Mouse (Mus musculus): ENCODE measurements around the gene Pradc1.
"Not testable (repeated sequence)": the region's sequence is repeated elsewhere in the genome, so short reads cannot be mapped to it uniquely, and the experiment has no call there.

Pradc1 gene

GRCm38 (mm10) chr6:85450697-85451663 lies 790 bp downstream of the Pradc1 start, which contains the start of gene Cct7:
Gene Cct7 (plus strand): TSS chr6:85451514.
- peak; percentile 100 for DNase-seq (ENCODE audit: low read depth)

DNA sequence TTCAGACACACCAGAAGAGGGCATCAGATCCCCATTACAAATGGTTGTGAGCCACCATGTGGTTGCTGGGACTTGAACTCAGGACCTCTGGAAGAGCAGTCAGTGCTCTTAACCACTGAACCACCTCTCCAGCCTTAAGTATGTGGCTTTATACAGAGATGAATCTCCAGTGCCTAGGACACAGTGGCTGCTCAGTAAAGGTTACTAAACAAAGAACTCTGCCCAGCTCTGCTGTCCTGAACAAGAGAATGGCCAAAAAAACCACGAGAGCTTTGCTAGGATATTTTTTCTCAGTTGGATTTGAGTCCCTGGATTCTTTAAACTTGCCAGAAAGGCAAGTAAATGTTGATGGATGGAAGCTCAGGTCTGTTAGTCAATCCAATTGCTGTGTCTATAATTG lies 1.6 kb downstream of the Pradc1 start:
- not testable (repeated sequence) for DNase-seq (ENCODE audit: low read depth)

DNA sequence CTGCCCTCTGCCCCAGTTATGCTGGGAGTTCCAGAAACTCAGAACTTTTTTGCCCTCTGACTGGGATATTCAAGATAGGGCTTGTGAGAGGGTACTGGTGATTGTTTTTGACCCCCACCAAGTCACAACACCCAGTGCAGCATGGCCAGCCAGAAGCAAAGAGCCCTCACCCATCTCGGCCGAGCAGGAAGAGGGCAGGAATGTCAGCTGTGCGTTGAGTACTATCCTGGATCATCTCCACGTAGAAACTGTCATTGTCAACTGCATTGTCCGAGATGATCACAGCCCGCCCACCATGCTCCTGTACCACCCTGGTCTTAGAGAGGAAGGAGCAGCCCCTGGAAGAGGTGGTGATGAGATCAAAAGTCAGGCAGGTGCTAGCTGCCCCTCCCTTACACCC lies 4.4 kb downstream of the Pradc1 start:
- DNase-seq (ENCODE audit: low read depth): no peak

GRCm38 (mm10) chr6:85445286-85445685 lies 6.5 kb downstream of the Pradc1 start:
- DNase-seq (ENCODE audit: low read depth): no peak

- DNase-seq (ENCODE audit: low read depth): peak; percentile 62
Measured at GRCm38 (mm10) chr6:85444266-85444965, 7.4 kb downstream of the Pradc1 start.

GRCm38 (mm10) chr6:85443488-85444233 lies 8.1 kb downstream of the Pradc1 start:
- peak; percentile 49 for DNase-seq (ENCODE audit: low read depth)

DNA sequence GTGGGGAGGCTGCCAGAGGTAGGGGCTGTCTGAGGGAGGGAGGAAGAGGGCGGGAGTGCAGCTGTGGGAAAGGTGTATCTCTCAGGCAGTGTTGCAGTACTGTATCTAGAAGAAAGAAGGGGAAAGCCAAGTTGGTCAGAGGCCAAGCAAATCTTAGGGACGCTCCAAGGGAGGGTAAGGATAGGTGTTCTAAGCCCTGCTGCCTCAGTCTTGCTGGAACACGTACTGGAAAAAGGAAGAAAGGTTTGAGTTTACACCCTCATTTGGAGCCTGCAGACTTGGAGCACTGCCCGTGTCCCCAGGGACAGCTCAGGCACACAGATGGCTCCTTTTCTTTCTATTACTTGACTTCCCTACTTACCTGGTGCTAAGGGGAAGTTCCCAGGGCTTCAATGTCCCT lies 10.6 kb downstream of the Pradc1 start:
- no peak for DNase-seq (ENCODE audit: low read depth)

DNA sequence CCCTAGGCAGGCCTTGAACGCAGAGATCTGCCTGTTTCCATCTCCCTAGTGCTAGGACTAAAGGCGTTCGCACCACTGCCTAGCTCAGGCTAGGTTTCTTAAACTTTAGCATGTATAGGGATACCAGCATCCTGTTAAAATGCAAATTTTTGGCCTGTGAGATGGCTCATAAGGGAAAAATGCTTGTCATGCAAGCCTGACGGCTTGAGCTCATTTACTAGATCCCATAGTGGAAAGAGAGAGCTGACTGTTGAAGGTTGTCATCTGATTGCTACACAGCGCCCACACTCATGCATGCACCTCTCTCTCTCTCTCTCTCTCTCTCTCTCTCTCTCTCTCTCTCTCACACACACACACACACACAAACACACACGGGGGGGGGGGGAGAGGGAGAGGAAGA lies 15.1 kb downstream of the Pradc1 start:
- DNase-seq (ENCODE audit: low read depth): peak; percentile 78

DNA sequence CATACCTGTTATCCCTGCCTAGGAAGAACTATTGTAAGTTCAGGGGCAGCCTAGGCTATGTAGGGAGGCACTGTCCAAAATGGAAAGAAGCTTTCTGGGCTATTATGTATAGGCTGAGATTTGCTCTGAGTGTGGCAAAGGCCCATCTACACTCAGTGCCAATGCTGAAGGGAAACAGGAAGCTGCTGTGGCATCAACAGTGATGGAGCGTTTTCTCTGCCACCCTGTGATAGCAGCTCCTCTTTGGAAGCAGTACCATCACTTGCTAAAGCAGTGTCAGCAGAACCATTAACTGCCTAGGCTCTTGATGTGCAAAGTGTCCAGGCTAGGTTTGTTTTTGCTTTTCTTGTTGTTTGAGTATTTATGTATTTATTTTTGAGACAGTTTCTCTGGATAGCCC lies 15.6 kb downstream of the Pradc1 start:
- DNase-seq (ENCODE audit: low read depth): no peak

DNA sequence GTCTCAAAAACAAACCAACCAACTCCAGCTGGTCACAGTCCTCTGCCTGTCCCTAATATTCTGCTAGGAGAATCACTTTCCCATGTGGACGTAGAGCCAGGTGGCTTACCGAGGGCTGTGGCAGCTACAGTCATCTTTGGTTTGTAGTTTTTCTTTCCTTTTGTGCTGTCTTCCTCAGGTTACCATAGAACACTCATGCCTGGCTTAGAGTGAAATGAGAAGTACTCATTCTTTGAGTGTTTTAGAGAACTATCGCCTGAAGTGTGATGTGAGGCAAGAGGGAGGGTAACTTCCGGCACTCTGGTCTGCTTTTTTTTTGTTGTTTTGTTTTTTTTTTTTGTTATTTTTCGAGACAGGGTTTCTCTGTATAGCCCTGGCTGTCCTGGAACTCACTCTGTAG lies 17.9 kb downstream of the Pradc1 start:
- DNase-seq (ENCODE audit: low read depth): no peak

DNA sequence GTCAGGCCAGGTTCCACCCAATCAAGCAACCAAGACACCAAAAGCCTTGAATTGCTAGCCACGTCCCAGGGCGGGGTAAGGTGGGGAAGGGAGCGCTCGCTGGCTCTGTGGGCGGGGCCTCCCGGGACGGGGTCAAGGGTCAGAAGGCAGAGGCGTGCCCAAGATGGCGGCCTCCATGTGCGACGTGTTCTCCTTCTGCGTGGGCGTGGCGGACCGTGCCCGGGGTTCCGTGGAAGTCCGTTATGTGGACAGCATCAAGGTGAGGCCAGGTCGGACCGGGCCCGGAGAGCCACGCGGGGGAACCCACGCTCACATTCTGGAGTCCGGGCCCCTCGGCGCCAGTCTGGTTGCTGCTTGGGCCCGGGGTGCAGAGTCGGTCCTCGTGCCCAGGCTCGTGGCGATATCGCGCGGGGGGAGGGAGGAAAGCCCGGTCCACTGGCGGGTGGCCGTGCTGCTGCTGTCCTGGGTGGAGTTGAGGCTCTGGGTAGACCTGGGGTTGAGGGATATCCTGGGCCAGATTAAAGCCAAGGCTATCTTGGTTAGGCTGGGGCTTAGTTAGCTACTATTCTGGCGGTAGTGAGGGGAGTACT lies 19.8 kb downstream of the Pradc1 start, which contains the start of gene Smyd5:
Gene Smyd5, plus strand, starts transcription at position 148 of the 590 bp plus-strand sequence.
- peak; percentile 95 for DNase-seq (ENCODE audit: low read depth)

GRCm38 (mm10) chr6:85431274-85431841 lies 20.4 kb downstream of the Pradc1 start:
- DNase-seq (ENCODE audit: low read depth): peak; percentile 45

GRCm38 (mm10) chr6:85423836-85424379 lies 27.9 kb downstream of the Pradc1 start, which contains the start of gene Noto:
Gene Noto (plus strand): TSS chr6:85423886.
- no peak for DNase-seq (ENCODE audit: low read depth)

- no peak for DNase-seq (ENCODE audit: low read depth)
Measured at GRCm38 (mm10) chr6:85419150-85419549, 32.6 kb downstream of the Pradc1 start.

- no peak for DNase-seq (ENCODE audit: low read depth)
Measured at GRCm38 (mm10) chr6:85415829-85416228, 35.9 kb downstream of the Pradc1 start.

- peak; percentile 97 for DNase-seq (ENCODE audit: low read depth)
Measured at GRCm38 (mm10) chr6:85410771-85411273, 40.9 kb downstream of the Pradc1 start.

GRCm38 (mm10) chr6:85409003-85409402 lies 42.8 kb downstream of the Pradc1 start:
- no peak for DNase-seq (ENCODE audit: low read depth)

GRCm38 (mm10) chr6:85403039-85403438 lies 48.7 kb downstream of the Pradc1 start:
- no peak for DNase-seq (ENCODE audit: low read depth)

GRCm38 (mm10) chr6:85402613-85403012 lies 49.2 kb downstream of the Pradc1 start:
- no peak for DNase-seq (ENCODE audit: low read depth)

- peak; percentile 27 for DNase-seq (ENCODE audit: low read depth)
Measured at GRCm38 (mm10) chr6:85399715-85400114, 52.1 kb downstream of the Pradc1 start.

GRCm38 (mm10) chr6:85397165-85397564 lies 54.6 kb downstream of the Pradc1 start:
- peak; percentile 76 for DNase-seq (ENCODE audit: low read depth)
